Mouse (Mus musculus) layer of hippocampus, adult 9-10 months (tissue): Measurements from ENCODE around the gene Ets2.

ENCODE experiments used
- DNase-seq: peaks from one replicate; pipeline ENCODE4 v3.0.0; 2022; ENCODE audit warnings: low spot score

Gene Ets2

GRCm38 (mm10) chr16:95769066-95769995, 67.5 kb downstream of the Ets2 start:
- DNase-seq, result peak; percentile 50

- no peak for DNase-seq
Observed at GRCm38 (mm10) chr16:95769996-95770334, 68.1 kb downstream of the Ets2 start.

GRCm38 (mm10) chr16:95770402-95770801, 68.5 kb downstream of the Ets2 start:
- no peak for DNase-seq
